Mouse (Mus musculus) thymus, adult 2 months (tissue): ENCODE results near the gene Selenoo. TPM values are rescaled to one million over a fixed set of nuclear protein-coding genes. Genes with fewer than 3 reads are reported as not detected.

Source experiments
- DNase-seq: peaks from one replicate; pipeline ENCODE4 v3.0.0; 2021
- H3K27ac ChIP-seq: fragments of 200-500 bp; 2 replicates; pipeline ENCODE4 v1.5.1; 2012; ENCODE audit warnings: low read length, control low read depth; ENCODE audit not compliant: control insufficient read depth, insufficient read depth
- H3K27me3 ChIP-seq: fragments of 200-500 bp; 2 replicates; pipeline ENCODE4 v1.6.1; 2012; ENCODE audit warnings: mild to moderate bottlenecking, low read length, moderate library complexity, mixed read lengths; ENCODE audit not compliant: control insufficient read depth, insufficient read depth
- H3K36me3 ChIP-seq: fragments of 200-500 bp; 2 replicates; pipeline ENCODE4 v1.6.1; 2012; ENCODE audit warnings: mild to moderate bottlenecking, low read length, moderate library complexity; ENCODE audit not compliant: control insufficient read depth, insufficient read depth
- H3K4me1 ChIP-seq: fragments of 200-500 bp; replicated peaks from 2 replicates; pipeline ENCODE4 v1.6.1; 2012; ENCODE audit warnings: low read length; ENCODE audit not compliant: control insufficient read depth, insufficient read depth
- H3K4me3 ChIP-seq: fragments of 200-500 bp; 2 replicates; pipeline ENCODE4 v1.5.1; 2012; ENCODE audit warnings: mild to moderate bottlenecking, low read length, control low read depth, moderate library complexity; ENCODE audit not compliant: control insufficient read depth, insufficient read depth
- CTCF ChIP-seq: fragments of 200-500 bp; IDR thresholded peaks from 2 replicates; pipeline ENCODE4 v1.5.1; 2012; ENCODE audit warnings: mild to moderate bottlenecking, control low read depth, low read length, moderate library complexity, borderline replicate concordance; ENCODE audit not compliant: control insufficient read depth, poor library complexity, insufficient read depth; ENCODE audit errors: extremely low read depth
- POLR2A ChIP-seq: fragments of 200-500 bp; IDR thresholded peaks from 2 replicates; pipeline ENCODE4 v1.6.1; 2012; ENCODE audit warnings: mild to moderate bottlenecking, low read length, control low read depth, moderate library complexity; ENCODE audit not compliant: control insufficient read depth, poor library complexity, insufficient read depth; ENCODE audit errors: extremely low read depth
- WGBS: fragments of 180-500 bp; shearing (Covaris S2); methylation state at CpG from one replicate; pipeline ENCODE4 v1.1.7; 2018; 5-methylcytosine and 5-hydroxymethylcytosine counted together
- polyA plus RNA-seq: library from polyadenylated mRNA; depleted of rRNA; stranded (reverse); fragments of >200 nt; gene quantifications from 2 replicates; pipeline ENCODE4 v1.2.3, GENCODE M21; 2012; rRNA removed

The Selenoo gene
- polyA plus RNA-seq, 1 experiment: 62.4 TPM

DNA sequence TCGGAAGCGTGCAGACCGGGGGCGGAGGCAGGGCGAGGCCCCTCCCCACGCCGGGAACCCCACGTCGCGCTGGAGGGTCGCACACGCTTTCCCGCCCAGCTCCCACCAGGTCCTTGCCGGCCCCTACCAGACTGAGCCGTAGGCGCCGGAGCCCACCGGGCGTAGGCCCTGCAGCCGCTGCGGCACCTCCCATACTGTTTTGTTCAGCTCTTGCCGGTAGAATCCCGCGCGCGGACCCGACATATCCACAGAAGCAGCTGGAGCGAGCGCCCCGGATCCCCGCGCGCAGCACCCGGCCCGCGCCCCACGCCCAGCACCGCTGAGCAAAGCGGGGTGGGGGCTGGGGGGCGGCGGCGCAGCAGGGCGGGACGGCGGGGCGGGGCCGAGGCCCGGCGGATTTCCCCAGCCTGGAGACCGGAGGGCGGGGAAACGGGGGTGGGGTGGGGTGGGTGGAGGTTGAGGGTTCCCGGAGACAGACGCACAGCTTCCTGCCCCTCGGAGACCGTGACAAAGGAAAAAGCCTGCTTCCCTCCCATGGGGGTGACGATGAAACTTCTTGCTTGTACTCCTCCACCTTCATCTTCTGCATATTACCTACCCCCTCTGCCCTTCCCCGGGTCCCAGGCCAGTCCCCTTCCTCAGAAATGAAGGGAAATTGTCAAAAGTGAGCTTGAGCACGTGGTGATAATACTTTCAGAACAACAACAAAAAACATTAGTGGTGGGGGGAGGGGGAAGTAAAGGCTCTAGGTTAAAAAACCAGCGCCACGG is 60.6 kb downstream of the Selenoo start, which contains the start of gene Mapk11:
TSS of gene Mapk11 (minus strand) at position 358 of the 770 bp plus-strand sequence.
- Histone ChIP-seq H3K36me3 (no peaks in the 10 kb centered on the region), H3K27me3 (peaks cover 5% of the 10 kb centered on the region), H3K4me1 (peaks cover 46% of the 10 kb centered on the region), H3K27ac (peak within 1 kb of the TSS; percentile 59), H3K4me3 (peak within 1 kb of the TSS; percentile 89)
- 1% methylated on average over 52 of the region's 61 CpGs for WGBS
- peak; percentile 67 for DNase-seq
- TF ChIP-seq CTCF (no peak), POLR2A (0 out of 2 replicates have a peak, but pooled peaks have one; percentile 36)

Other genes starting within 250 kb of the Selenoo start
- gene Pim3, start 226.9 kb upstream of the Selenoo start, polyA plus RNA-seq: 35.8 and 46.3 TPM in 2 replicates
- gene Ttll8, start 134.7 kb upstream of the Selenoo start, polyA plus RNA-seq: 0.05 and 0.06 TPM in 2 replicates
- 0.08 and 0.13 TPM in 2 replicates for gene Mlc1, start 110.1 kb upstream of the Selenoo start, polyA plus RNA-seq
- 0.20 and 2.2 TPM in 2 replicates for gene Mov10l1, start 106.2 kb upstream of the Selenoo start, polyA plus RNA-seq
- gene Panx2, start 29.4 kb upstream of the Selenoo start, polyA plus RNA-seq: 0.04 and 0.15 TPM in 2 replicates
- 81.2 and 86.3 TPM in 2 replicates for gene Trabd, start 14.0 kb upstream of the Selenoo start, polyA plus RNA-seq
- gene Tubgcp6, start 34.0 kb downstream of the Selenoo start, polyA plus RNA-seq: 97.4 and 98.9 TPM in 2 replicates
- gene Hdac10, start 39.6 kb downstream of the Selenoo start, polyA plus RNA-seq: 82.9 and 94.4 TPM in 2 replicates
- 2.9 and 3.1 TPM in 2 replicates for gene Mapk12, start 51.6 kb downstream of the Selenoo start, polyA plus RNA-seq
- gene Mapk11, start 60.5 kb downstream of the Selenoo start, polyA plus RNA-seq: 27.3 and 28.6 TPM in 2 replicates
- 42.8 and 54.6 TPM in 2 replicates for gene Plxnb2, start 91.7 kb downstream of the Selenoo start, polyA plus RNA-seq
- gene Dennd6b, start 107.4 kb downstream of the Selenoo start, polyA plus RNA-seq: 42.3 and 50.1 TPM in 2 replicates
- gene Ppp6r2, start 122.5 kb downstream of the Selenoo start, polyA plus RNA-seq: 299 and 592 TPM in 2 replicates
- 899 TPM in 2 replicates for gene Sbf1, start 226.2 kb downstream of the Selenoo start, polyA plus RNA-seq
- 4.4 and 5.3 TPM in 2 replicates for gene Adm2, start 233.6 kb downstream of the Selenoo start, polyA plus RNA-seq
- gene Miox, start 245.3 kb downstream of the Selenoo start, polyA plus RNA-seq: 0.82 and 2.7 TPM in 2 replicates